Mouse (Mus musculus) Muller cell, postnatal 12 days (primary cell): ENCODE data around the gene Kynu.

ENCODE experiments used
- DNase-seq: peaks from one replicate; pipeline ENCODE4 v3.0.0-alpha.2; 2015; ENCODE audit errors: inconsistent ontology term

Kynu gene

GRCm38 (mm10) chr2:43646962-43647361, 91.8 kb downstream of the Kynu start:
- no peak for DNase-seq

- DNase-seq, result no peak
Observed at GRCm38 (mm10) chr2:43669588-43669987, 114.5 kb downstream of the Kynu start.

GRCm38 (mm10) chr2:43673619-43674018, 118.5 kb downstream of the Kynu start:
- DNase-seq, result peak; percentile 65

GRCm38 (mm10) chr2:43674098-43674497, 119.0 kb downstream of the Kynu start:
- no peak for DNase-seq

- no peak for DNase-seq
Observed at GRCm38 (mm10) chr2:43675277-43675676, 120.1 kb downstream of the Kynu start.

GRCm38 (mm10) chr2:43690402-43690801, 135.3 kb downstream of the Kynu start:
- no peak for DNase-seq

GRCm38 (mm10) chr2:43691290-43691689, 136.2 kb downstream of the Kynu start:
- DNase-seq, result no peak

GRCm38 (mm10) chr2:43695635-43696034, 140.5 kb downstream of the Kynu start:
- DNase-seq, result no peak

- DNase-seq, result no peak
Observed at GRCm38 (mm10) chr2:43712611-43713138, 157.5 kb downstream of the Kynu start.

GRCm38 (mm10) chr2:43722446-43723103, 167.4 kb downstream of the Kynu start:
- DNase-seq, result peak; percentile 63

- DNase-seq, result no peak
Observed at GRCm38 (mm10) chr2:43723104-43723541, 168.0 kb downstream of the Kynu start.

GRCm38 (mm10) chr2:43727181-43727580, 172.1 kb downstream of the Kynu start:
- DNase-seq, result no peak

- no peak for DNase-seq
Observed at GRCm38 (mm10) chr2:43727693-43728092, 172.6 kb downstream of the Kynu start.

- no peak for DNase-seq
Observed at GRCm38 (mm10) chr2:43728831-43729230, 173.7 kb downstream of the Kynu start.
